Mouse (Mus musculus) urinary bladder, adult 18-20 months (tissue): Measurements from ENCODE around the gene Rbfox2.

ENCODE experiments used
- DNase-seq, 2 experiments: peaks; one replicate each; pipeline ENCODE4 v3.0.0; 2022; ENCODE audit warnings: low spot score in 2 of 2, mixed read lengths in 2 of 2

Gene Rbfox2

GRCm38 (mm10) chr15:77144960-77145359 is 161.8 kb downstream of the Rbfox2 start:
- DNase-seq = no peak

- no peak for DNase-seq
These were observed 164.0 kb downstream of the Rbfox2 start for GRCm38 (mm10) chr15:77142787-77143186.

- DNase-seq = no peak
These were observed 164.5 kb downstream of the Rbfox2 start for GRCm38 (mm10) chr15:77142352-77142751.

- DNase-seq = peak in 1 of 2 experiments; percentile 16
These were observed 165.1 kb downstream of the Rbfox2 start for GRCm38 (mm10) chr15:77141711-77142110.

GRCm38 (mm10) chr15:77138282-77138681 is 168.5 kb downstream of the Rbfox2 start:
- no peak for DNase-seq

DNA sequence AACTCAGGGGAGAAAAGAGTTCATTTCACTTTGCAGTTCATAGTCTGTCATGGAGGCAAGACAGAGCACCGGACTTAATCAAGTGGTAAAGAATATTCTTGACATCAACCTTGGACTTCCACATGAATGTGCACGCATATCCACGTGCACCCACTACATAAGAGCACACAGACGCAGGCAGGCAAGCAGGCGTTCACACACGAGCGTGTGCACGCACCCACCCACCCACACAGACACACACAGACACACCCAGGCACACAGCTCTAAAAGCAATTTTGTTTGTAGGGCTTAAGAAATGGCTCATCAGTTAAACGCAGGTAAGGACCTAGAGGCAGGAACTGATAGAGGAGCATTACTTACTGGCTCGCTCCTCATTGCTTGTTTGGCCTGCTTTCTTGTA is 172.3 kb downstream of the Rbfox2 start:
- DNase-seq = no peak

DNA sequence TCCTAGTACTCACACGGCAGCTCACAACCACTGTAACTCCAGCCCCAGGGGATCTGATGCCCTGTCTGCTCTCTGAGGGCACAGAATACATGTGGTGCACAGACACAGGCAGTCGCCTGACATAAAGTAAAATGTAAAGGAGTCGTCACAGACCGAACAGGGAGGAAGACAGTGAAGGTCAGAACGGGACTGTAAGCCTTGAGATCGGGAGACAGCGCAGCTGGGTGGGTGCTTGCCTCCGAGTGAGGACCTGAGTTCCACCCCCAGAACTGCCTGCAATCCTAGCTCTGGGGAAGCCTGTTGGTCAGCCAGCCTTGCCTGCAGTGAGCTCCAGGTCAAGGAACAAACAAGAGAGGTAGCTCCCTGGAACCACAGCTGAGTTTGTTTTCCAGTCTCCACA is 177.7 kb downstream of the Rbfox2 start:
- DNase-seq = no peak

GRCm38 (mm10) chr15:77127737-77128136 is 179.1 kb downstream of the Rbfox2 start:
- no peak for DNase-seq

DNA sequence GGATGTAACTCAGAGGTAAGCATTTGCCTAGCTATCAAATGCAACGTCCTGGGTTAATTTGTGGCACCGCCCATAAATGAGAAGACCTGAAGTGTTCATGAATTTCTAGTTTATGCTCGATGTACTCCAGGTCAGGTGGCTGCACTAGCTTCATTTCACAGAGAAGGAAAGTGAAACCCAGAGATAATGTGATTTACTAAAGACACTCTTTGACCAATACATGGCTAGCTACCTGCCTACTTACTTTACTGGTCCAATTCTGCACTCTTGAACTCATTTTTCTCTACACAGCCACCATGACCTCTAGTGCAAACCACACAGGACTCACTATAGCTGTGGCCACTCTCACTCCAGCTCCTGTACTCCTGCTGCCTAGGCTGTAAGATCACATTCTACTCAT is 180.1 kb downstream of the Rbfox2 start:
- DNase-seq = no peak

GRCm38 (mm10) chr15:77124372-77125117 is 182.3 kb downstream of the Rbfox2 start:
- no peak for DNase-seq

DNA sequence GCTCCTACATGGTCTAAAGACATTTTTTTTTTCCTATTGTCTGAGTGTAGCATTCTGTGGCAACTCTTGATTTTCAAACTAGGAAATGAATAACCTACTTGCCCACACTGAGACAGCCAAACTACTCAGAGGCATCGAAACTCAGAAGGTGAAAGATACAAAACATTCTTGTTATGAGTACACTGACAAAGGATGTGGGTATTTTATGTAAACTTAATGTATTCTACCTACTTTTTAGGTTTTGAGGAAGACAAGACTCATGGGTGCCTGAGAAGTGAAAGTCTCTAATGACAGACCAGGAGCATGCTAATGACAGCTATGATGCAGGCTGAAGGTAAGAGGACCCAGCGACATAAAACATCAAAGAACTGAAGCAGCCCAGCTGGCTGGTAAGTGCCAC is 184.0 kb downstream of the Rbfox2 start:
- no peak for DNase-seq

DNA sequence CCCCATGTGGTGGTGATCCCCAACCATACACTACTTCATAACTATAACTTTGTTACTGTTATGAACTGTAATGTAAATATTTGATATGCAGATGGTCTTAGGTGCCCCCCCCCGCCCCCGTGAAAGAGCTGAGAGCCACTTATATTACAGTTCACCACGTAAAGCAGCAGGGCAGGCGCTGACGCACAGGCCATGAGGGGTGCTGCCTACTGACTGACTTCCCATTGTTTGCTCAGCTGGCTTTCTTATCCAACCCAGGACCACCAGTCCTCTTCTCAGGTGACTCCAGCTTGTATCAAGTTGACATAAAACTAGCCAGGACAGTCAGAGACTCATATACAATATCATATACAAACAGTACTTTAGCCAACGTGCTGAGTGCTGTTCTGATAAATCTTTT is 184.6 kb downstream of the Rbfox2 start:
- no peak for DNase-seq

GRCm38 (mm10) chr15:77119666-77120065 is 187.1 kb downstream of the Rbfox2 start:
- DNase-seq = no peak

GRCm38 (mm10) chr15:77117209-77117608 is 189.6 kb downstream of the Rbfox2 start:
- DNase-seq = no peak

DNA sequence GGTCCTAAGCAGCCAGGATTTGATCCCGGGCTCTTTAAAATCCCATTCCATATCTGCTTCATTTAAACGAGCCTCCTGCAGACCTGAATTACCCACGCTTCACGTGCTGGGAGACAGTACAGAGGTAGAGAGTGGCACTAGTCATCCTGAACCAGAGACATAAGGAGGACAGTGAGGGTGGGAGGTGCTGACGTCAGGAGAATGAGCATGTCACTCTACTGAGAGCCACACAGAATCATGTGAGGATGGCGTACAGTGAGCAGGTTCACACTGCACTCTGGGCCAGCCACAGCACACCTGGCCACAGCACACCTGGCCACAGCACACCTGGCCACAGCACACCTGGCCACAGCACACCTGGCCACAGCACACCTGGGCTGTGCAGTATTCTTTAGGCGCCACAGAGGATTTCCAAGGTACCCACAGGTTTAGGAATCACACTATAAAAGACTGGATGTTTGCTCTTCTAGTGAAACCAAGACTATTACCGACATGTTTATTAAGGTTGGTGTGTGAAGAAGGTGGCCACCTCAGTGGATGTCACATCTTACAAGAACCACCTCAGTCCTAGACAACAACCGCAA is 190.6 kb downstream of the Rbfox2 start:
- no peak for DNase-seq

- no peak for DNase-seq
These were observed 191.3 kb downstream of the Rbfox2 start for GRCm38 (mm10) chr15:77115456-77115855.

- DNase-seq = no peak
These were observed 193.2 kb downstream of the Rbfox2 start for GRCm38 (mm10) chr15:77113591-77113990.

DNA sequence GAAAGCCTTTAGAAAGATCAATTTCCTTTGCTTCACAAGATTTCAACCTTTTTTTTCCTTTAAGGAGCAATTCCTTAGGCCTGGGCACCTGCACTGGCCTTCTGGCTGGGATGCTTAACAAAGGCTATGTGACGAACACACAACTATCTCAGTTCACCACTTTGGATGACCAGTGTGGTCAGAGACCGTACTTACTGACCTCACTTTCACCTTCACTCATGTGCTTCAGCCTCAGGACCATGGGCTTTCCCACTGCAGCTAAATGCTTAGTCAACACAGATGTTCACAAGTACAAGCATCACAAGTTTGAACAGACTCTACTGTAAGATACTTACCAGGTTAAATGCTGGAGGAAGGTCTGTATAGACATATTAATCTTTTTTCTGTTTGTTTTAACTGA is 194.4 kb downstream of the Rbfox2 start:
- no peak for DNase-seq

- DNase-seq = no peak
These were observed 194.9 kb downstream of the Rbfox2 start for GRCm38 (mm10) chr15:77111924-77112323.

GRCm38 (mm10) chr15:77110452-77110851 is 196.4 kb downstream of the Rbfox2 start:
- no peak for DNase-seq

DNA sequence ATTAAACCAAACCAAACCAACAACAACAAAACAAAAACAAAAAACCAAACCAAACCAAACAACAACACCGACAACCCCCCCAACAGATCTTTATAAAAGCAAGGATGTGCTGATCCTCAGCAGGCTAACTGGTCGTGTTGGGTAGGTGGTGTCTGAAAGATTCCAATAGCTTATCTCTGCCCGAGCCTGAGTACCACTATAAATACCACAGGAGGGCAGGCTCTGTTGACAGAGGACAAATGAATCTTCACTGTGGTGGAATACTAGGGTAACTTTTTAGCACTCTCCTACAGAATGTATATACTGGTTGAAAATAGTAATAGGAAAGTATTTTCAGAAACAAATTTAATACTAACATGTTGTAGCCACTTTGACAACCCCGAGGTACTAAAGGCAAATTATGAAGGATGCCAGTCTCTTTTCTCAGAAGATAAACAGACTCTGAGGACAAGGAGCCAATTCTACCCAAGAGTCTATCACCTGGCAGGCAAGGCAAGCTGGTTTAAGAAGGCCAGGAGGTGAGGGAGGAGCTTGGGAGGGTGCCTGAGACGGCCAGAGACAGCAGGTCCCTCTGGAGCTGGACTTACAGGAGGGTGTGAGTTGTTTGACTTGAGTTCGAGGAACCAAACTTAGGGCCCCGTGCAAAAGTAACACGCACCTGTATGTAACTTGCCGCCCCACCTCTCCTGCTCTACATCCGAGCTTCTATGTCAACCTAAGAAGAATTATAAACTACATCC is 199.5 kb downstream of the Rbfox2 start:
- DNase-seq = no peak

- DNase-seq = no peak
These were observed 201.5 kb downstream of the Rbfox2 start for GRCm38 (mm10) chr15:77105273-77105672.
